Mouse (Mus musculus) T-helper 1 cell (primary cell): ENCODE results near the gene Ptchd3.

ENCODE experiments used
- in situ Hi-C: fragments of 300-600 bp; cut with MboI, MseI; formaldehyde crosslinking; loops from one replicate; pipeline ENCODE4 v1.15.1; 2025; ENCODE audit warnings: high pct_unique_total_duplicates

The Ptchd3 gene

GRCm38 (mm10) chr11:121829947-121830346, at the start of gene Ptchd3:
TSS of gene Ptchd3 (plus strand) at chr11:121830247.
- in situ Hi-C loops = no loop called here

GRCm38 (mm10) chr11:121781831-121782230, 48.2 kb upstream of the Ptchd3 start:
- in situ Hi-C loops = no loop called here

- in situ Hi-C loops = no loop called here
These were observed 42.6 kb upstream of the Ptchd3 start for GRCm38 (mm10) chr11:121787456-121787855.

DNA sequence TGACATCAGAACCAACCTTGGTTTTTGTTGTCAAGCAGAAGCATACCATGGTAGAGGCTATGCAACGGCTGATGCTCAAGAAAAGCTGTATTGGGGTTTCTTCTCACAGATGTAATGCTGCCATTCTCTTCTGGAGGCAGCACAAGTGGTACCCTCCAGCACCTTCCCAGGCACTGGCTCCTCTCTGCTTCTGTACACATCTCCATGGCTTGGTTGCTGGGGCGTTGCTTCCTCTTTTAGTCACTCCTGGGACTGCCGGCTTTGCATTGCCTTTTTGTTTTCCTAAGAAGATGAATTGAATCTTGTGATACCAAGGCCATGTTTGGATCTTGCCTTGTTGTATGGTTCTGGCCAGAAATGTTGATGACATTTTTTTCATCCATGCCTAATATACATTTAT, 40.5 kb upstream of the Ptchd3 start:
- in situ Hi-C loops = no loop called here

GRCm38 (mm10) chr11:121790671-121791094, 39.4 kb upstream of the Ptchd3 start:
- in situ Hi-C loops = no loop called here

DNA sequence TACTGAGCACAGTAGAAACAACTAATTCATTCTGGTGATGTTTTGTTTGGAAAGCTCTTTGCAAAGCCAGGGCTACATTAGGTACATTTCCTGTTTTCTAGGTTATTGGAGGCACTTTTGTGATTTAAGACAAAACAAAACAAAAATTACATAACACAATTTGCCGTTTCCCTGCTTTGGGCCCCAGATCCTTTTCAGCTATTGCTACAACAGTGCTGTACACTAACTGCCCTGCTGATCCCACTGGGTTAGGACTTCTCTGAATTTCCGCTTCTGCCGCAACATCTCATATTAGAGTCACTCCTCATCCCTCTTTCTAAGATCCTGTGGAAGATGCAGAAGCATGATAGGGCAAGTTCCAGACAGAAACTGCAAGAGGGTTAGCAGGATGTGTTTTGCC, 38.6 kb upstream of the Ptchd3 start:
- in situ Hi-C loops = no loop called here

DNA sequence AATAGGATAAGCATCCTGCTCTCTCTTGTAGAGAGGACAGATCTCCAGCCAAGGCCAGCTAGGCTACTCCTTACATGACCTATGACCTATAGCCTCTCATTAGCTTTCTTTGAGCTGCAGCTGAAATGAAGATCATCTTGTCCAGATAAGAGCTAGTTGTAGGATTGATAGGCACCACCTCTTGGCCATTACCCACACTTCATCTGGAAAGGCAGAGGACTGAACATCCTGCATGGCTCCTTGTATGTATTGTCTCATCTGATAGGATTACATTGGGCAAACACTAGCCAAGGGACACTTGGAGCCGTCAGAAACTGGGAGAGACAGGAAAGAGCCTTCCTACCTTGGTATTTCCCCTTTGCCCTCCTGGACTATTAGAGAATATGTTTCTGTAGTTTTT, 38.1 kb upstream of the Ptchd3 start:
- in situ Hi-C loops = no loop called here

- in situ Hi-C loops = no loop called here
These were observed 36.5 kb upstream of the Ptchd3 start for GRCm38 (mm10) chr11:121793530-121793929.

DNA sequence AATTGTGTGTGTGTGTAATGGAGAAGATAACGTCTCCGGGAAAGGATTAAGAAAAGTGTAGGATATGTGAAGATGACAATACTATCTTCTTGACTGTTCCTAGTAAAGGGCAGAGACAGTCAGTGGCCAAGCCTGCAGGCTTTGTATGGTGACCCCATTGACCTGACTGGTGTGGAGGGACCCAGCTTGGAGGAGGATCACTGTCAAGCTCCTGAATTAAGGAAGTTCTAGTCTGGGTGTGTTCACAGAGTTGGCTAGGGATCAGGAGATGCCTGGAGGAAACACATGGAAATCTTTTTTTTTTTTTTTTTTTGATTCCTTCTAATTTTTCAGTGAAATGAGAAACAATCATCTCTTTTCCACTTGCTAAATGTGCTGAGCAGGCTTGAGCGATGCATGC, 35.9 kb upstream of the Ptchd3 start:
- in situ Hi-C loops = no loop called here

- in situ Hi-C loops = no loop called here
These were observed 35.4 kb upstream of the Ptchd3 start for GRCm38 (mm10) chr11:121794591-121795199.

GRCm38 (mm10) chr11:121795978-121796377, 34.1 kb upstream of the Ptchd3 start:
- in situ Hi-C loops = no loop called here

DNA sequence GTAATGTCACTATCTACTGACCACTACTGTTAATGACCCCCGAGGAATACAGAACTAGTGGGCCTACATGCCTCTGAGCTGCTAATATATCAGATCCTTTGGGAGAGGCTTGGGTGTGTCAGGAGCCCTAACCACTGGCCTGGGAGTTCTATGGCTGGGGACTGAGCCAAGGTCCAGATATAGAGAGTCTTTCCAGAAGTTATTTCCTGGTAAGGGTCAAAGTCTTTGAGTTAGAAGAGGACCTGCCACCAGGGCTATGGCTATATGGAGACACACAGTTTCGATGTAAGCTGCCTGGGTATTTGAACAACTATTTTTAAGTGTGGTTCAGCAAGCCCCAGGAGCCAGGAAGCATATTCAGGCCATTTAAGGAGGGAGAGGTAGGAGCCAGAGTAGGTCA, 31.5 kb upstream of the Ptchd3 start:
- in situ Hi-C loops = no loop called here

GRCm38 (mm10) chr11:121799746-121800299, 30.2 kb upstream of the Ptchd3 start:
- in situ Hi-C loops = no loop called here

- in situ Hi-C loops = no loop called here
These were observed 27.3 kb upstream of the Ptchd3 start for GRCm38 (mm10) chr11:121802743-121803142.

DNA sequence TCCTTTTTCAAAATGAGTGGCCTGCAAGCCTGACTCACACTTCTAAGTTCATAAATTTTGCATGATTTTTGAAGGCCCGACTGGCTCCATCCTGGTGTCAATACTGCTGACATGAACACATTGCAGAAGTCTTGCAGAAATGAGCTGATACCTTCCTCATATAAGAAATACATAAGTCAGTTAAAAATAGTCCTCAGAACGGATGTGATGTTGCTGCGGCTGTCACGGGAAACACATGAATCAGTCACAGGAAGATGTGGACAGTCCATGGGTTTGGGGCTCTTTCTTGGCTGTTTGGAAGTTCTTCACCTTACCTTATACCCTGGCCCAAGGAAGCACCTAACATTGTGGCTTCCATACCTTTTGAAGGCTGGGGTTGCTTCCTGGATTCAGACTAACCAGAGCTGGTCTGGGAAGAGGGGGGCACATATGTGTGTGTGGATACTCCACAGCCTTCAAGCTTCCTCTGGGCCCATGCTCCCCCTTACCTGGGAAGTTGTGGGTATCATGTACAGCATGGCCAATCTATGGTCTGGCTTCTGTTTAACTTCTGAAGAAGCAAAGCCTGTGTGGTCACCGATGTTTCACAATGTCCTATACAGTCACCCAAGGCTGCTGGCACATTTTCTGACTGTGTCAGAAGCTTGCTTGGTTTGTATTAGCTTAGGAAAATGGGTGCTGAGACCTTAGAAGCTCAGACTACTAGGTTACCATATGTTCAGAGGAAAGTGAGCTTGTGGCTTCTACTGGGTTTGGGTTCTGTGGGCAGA, 25.6 kb upstream of the Ptchd3 start:
- in situ Hi-C loops = loop anchor here (5.0 kb wide), 2 partner anchors 92 to 322 kb away; no protein-coding TSS in a partner anchor

GRCm38 (mm10) chr11:121808204-121808852, 21.7 kb upstream of the Ptchd3 start:
- in situ Hi-C loops = loop anchor here (5.0 kb wide), 2 partner anchors 96 to 326 kb away; no protein-coding TSS in a partner anchor

DNA sequence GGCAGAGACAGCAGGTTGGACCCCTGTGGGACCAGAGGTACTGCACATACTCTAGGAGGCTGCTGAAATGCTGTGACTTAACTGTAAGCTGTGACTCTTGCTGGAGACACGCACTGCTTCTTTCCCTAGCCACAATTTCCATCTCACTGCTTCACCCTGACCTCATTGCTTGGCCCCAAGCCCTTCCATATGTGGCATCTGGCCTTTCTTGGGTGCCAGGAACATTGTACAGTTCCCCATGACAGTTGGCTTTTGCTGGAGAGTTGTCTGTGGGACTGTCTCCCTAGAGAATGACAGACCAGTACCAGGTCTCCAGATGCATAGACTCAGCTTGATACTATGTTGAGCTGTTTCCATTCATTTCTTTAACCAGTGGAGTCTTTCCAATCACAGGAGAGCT, 21.2 kb upstream of the Ptchd3 start:
- in situ Hi-C loops = loop anchor here (5.0 kb wide), 2 partner anchors 97 to 327 kb away; no protein-coding TSS in a partner anchor

GRCm38 (mm10) chr11:121845923-121846322, 15.9 kb downstream of the Ptchd3 start:
- in situ Hi-C loops = no loop called here

- in situ Hi-C loops = no loop called here
These were observed 17.8 kb downstream of the Ptchd3 start for GRCm38 (mm10) chr11:121847790-121848299.
